Mouse (Mus musculus): ENCODE data around the gene Bank1. TPM values are rescaled to one million over a fixed set of nuclear protein-coding genes. Genes with fewer than 3 reads are reported as not detected.

Gene Bank1
- total RNA-seq (2023) = 49.3 TPM

GRCm38 (mm10) chr3:136325783-136326182, at the start of gene Bank1:
TSS of gene Bank1 (minus strand) at chr3:136326066.

